Mouse (Mus musculus) effector memory CD4-positive, alpha-beta T cell, adult 5 months (primary cell): ENCODE data around the gene Cpa1. TPM values are rescaled to one million over a fixed set of nuclear protein-coding genes. Genes with fewer than 3 reads are reported as not detected.

Experiments
- polyA plus RNA-seq: library from polyadenylated mRNA; unstranded; fragments of 100-300 nt; shearing (Covaris generic); gene quantifications from one replicate; pipeline ENCODE4 v1.2.1, GENCODE M21; 2017

Cpa1 gene
- polyA plus RNA-seq, result not detected

DNA sequence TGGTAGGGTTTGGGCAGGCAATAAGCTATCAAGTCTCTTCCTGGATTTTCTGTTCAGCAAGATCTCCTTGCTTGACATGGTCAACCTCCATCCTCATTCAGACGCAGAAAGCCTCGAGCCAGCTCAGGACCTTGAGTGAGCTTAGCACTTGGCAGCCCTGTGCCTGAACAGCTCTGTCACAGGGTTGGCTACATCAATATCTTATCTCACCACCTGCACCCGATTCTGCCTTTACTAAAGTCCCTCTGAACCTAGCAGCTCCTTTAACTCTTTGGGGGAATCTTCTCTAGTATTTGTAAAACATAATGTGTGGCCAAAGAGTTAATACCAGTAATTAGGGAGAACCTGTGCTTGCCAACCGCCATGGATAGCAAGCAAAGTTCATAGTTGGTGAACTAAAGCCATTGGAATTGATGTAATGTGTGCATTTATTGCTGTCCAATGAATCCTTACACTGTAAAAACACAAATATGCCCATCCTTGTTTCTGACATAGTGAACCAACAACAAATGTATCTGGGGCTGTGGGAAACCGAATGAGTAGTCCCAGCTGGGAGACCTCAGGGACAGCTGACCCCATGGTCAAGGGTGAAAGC is at the start of gene Cpa1:
Gene Cpa1 (plus strand): TSS at position 545 of the 595 bp plus-strand sequence.

GRCm38 (mm10) chr6:30610710-30611109 is 28.3 kb upstream of the Cpa1 start, which contains the start of gene Cpa5:
TSS of gene Cpa5 (plus strand) at chr6:30611010.

DNA sequence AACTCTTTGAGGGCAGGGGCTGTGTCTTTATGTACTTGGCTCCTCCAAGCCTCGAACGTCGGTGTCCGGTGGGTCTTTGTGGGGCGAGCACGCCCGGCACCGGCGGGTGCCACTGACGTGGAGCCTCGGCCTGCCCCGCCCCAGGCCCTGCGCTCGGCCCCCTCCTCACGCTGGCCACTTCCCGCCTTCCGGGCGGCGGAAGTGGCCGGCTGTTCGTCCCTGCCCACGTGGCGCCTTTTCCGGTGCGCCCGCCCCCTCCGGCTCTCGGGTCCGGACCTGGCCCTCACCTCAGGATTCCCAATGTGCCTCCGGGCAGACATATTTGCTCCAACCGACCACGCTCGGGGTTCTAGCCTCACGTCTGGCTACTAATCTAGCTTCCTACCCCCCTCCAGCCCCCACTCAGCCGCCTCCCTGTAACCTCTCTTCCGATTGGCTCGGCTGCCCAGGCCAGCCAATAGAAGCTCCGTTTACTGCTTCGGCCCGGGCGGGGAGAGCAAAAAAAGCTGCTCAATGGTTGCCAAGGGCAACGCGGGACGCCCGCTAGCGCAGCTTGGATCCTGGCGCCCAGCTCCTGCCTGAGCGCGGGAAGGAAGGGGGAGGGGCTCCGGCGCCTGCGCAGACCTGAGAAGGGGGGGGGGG is 54.5 kb downstream of the Cpa1 start, which contains the start of gene Cep41:
Gene Cep41 (minus strand): TSS at position 400 of the 642 bp plus-strand sequence.

Other genes with a start within 250 kb of the Cpa1 start
- gene Zc3hc1, start 248.2 kb upstream of the Cpa1 start, polyA plus RNA-seq, result 38.8 TPM
- gene Klhdc10, start 237.3 kb upstream of the Cpa1 start, polyA plus RNA-seq, result 13.3 TPM
- gene Tmem209, start 129.4 kb upstream of the Cpa1 start, polyA plus RNA-seq, result 36.2 TPM
- not detected for gene Ssmem1, start 129.4 kb upstream of the Cpa1 start, polyA plus RNA-seq
- gene Cpa2, start 97.6 kb upstream of the Cpa1 start, polyA plus RNA-seq, result 0.31 TPM
- gene Cpa4, start 70.8 kb upstream of the Cpa1 start, polyA plus RNA-seq, result not detected
- not detected for gene Cpa5, start 28.2 kb upstream of the Cpa1 start, polyA plus RNA-seq
- gene Cep41, start 54.5 kb downstream of the Cpa1 start, polyA plus RNA-seq, result 15.8 TPM
- 10.2 TPM for gene Mest, start 84.3 kb downstream of the Cpa1 start, polyA plus RNA-seq